Mouse (Mus musculus) liver, embryonic 14.5 days (tissue): Measurements from ENCODE around the gene Opcml.

Experiments
- CTCF ChIP-seq: IDR thresholded peaks from 2 replicates; pipeline ENCODE4 v1.5.1; 2016; ENCODE audit warnings: antibody characterized with exemption, low read depth, control low read depth
- EP300 ChIP-seq: IDR thresholded peaks from 2 replicates; pipeline ENCODE4 v1.6.1; 2016; ENCODE audit warnings: antibody characterized with exemption, low read depth

DNA sequence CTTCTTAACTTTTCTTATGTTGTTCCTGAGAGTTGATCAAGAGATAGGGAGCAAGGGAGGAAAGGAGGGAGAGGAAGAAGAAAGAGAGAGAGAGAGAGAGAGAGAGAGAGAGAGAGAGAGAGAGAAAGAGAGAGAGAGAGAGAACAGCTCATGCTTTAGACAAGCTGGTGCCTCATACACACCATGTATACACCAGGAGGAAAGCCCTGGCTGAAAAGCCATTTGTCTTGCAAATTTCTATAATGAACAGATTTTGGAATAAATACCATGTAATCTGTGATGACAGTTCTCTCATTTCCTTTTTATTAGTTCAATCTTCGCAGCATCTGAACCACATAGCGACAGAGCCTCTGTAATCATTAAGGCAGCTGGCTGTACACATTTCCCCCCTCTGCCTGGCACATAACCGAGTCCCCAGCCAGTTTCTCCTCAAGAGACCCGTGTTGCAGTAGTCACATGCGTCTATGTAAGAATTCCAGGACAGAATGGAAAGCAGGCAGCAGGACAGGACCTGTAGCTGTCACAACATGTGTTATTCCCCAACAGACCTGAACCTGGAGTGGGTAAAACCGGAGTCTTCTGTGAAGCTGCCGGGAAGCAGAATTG is 238.3 kb downstream of the Opcml start:
- TF ChIP-seq CTCF: no peak
- TF ChIP-seq EP300: no peak
